Mouse (Mus musculus) stomach, postnatal 0 days (tissue): Measurements from ENCODE around the gene Atp6v0a1.

Experiments used
- CTCF ChIP-seq: IDR thresholded peaks from 2 replicates; pipeline ENCODE4 v1.5.1; 2016; ENCODE audit warnings: antibody characterized with exemption, low read depth, mild to moderate bottlenecking, moderate library complexity
- EP300 ChIP-seq: optimal IDR thresholded peaks from 2 replicates; pipeline ENCODE3; 2016; ENCODE audit warnings: antibody characterized with exemption

DNA sequence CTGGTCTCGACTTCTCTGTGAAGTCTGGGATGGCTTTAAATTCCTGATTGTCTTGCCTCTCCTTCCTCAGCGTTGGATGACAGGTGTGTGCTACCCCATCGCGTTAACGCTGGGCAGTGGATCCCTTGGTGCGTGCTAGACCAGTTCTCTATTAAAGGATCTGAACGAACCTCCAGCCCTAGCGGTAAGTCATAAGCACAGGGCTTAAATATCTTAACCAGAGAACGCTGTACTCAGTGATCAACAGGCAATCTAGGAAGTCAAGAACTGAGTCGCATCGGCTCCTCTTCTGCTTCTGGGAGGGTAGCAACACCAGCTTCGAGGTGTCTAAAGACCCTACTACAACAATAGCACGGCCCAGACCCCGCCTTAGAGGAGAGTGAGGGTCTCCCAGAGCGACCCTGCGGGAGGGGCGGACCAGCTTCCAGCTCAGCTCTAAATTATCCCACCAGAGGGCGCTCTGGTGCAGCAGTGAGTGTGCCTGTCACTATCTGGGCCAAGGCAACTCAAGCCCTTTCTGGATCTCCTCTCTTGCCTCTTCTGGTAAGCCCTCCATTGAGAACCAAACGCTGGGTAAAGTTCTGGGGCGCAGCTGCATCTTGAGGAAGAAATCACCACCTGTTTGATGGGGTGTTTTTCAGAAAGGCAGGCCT, 26.0 kb upstream of the Atp6v0a1 start:
- TF ChIP-seq CTCF = peak; percentile 93
- no peak for TF ChIP-seq EP300
